Mouse (Mus musculus) frontal cortex, postnatal 10 days (tissue): Measurements from ENCODE around the gene Sdf2.
A peak's percentile ranks its signal among the peaks of the same experiment; 100 is the strongest.

ENCODE experiments used
- DNase-seq, 2 experiments: peaks; one replicate each; pipeline ENCODE4 v3.0.0; 2022; ENCODE audit warnings: low spot score in 2 of 2, mixed read lengths in 1 of 2

Gene Sdf2

DNA sequence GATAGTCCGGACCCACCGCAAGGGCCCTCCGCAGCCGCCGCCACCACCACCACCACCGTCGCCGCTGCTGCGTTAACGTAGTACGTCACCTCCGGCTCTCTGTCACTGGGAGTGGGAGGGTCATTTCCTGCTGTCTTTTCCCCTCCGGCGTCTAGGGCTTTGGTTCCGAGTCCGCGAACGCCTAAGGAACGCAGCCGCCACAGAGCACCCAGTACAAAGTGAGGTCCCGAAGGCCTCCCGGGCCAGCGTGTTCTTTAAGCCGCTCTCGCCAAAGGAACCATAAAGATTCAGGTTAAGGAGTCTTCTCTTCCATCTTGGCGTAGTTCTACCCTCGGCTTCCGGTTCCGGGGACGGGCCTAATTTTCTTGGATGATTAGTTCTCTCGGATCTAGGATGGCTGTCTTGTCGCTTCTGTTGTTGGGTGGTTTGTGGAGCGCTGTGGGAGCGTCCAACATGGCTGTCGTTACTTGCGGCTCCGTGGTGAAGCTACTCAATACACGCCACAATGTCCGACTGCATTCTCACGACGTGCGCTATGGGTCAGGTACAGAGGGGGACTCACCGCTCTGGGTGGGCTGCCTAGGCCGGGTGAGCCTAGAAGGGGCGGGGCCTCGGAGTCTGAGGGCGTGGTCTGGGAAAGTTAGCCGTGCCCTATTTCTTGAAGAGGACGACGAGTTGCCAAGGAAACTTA, at the start of gene Sdf2, which contains the start of gene Supt6:
Gene Sdf2 (plus strand): TSS at position 120 of the 691 bp plus-strand sequence.
Gene Supt6 (minus strand): TSS at position 361 of the 691 bp plus-strand sequence.
- DNase-seq: peak; percentile 70 to 83

GRCm38 (mm10) chr11:78202372-78202771, 43.2 kb upstream of the Sdf2 start:
- no peak for DNase-seq

DNA sequence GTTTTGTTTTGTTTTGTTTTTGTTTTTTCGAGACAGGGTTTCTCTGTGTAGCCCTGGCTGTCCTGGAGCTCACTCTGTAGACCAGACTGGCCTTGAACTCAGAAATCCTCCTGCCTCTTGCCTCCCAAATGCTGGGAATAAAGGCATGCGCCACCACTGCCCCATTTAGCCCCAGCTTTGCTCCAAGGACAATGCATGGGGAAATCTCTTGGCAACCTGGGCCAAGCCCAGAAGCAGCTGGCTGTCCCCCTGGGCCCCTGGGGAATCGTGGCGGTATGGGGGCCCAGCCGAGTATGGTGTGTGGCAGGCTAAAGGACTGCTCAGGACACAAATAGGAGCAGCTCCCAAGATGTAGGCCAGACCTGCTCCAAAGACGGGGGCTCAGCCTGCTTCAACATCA, 41.3 kb upstream of the Sdf2 start:
- DNase-seq: no peak

DNA sequence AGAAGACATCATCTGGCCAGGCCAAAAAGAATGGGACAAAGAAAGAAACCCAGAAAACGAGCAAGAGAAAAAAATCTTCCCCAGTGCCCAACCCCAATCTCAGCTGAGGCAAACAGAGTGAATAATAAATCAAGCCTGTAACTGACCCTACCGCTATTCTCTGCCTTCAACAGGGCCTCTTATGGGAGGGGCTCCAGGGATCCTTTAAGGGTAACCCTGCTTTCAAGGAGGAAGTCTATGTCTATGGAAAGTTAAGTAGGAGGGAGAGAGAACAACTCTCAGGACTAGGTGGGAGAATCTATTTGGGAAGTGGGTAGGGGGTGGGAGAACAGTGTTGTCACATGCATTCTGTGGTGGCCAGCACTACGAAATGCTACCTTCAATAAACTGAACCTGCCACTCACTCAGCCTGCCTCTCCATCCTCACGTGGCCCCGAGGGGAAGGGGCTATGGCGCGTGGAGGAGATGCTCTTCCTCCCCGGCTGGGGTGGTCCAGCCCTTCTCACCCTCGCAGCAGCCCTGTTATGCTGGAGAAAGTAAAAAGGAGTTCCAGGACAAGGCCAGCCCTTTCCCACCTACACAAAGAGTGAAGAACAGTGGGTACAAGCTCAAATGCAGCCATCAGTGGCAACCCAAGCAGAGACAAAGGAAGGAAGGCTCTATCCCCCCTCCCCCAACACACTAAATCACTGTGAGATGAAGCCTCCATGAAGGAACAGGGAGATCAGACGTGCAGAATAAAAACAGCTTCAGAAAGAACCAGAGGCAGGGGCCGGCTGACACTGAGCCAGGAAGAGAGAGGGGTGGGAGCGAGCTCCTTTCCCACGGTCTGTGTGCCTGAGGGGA, 40.0 kb upstream of the Sdf2 start:
- DNase-seq: no peak

DNA sequence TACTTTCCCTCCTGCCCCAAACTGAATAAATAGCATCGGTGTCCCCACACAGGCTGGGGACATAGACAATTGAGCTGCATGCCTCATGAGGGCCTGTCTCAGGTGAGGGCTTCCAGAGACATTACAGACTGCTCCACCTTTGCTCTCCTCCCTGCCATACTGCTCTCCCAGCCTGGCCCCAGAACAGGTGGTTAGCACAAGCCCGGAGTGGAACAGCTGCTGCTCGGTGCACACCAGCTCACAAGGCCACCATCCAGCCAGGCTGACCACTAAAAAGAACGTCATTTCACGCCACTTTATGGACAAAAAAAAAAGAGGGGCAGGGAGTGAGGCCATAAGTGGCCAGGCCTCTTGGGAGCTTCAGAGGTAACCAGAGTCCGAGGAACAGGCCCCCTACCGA, 38.4 kb upstream of the Sdf2 start:
- DNase-seq: no peak

- DNase-seq: no peak
These were observed 35.7 kb upstream of the Sdf2 start for GRCm38 (mm10) chr11:78209886-78210285.

GRCm38 (mm10) chr11:78210615-78211014, 34.9 kb upstream of the Sdf2 start:
- no peak for DNase-seq

DNA sequence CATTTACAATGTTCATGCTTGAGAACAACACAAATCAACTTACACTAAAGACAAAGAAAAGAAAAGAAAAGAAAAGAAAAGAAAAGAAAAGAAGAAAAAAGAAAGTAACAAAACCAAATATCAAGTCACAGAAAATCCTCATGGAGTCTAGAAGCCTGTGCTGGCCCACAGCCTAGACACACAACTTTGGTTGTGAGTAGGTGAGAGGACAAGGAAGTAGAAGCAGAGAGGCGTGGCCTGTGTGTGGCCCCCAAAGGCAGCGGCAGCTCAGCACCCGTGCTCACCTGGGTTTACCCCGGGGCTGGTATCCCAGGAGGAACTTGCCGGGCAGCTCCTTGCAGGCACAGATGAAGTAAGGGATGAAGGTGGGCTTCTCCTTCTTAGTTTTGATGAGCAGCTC, 34.0 kb upstream of the Sdf2 start:
- DNase-seq: no peak

- no peak for DNase-seq
These were observed 32.3 kb upstream of the Sdf2 start for GRCm38 (mm10) chr11:78213086-78213817.

DNA sequence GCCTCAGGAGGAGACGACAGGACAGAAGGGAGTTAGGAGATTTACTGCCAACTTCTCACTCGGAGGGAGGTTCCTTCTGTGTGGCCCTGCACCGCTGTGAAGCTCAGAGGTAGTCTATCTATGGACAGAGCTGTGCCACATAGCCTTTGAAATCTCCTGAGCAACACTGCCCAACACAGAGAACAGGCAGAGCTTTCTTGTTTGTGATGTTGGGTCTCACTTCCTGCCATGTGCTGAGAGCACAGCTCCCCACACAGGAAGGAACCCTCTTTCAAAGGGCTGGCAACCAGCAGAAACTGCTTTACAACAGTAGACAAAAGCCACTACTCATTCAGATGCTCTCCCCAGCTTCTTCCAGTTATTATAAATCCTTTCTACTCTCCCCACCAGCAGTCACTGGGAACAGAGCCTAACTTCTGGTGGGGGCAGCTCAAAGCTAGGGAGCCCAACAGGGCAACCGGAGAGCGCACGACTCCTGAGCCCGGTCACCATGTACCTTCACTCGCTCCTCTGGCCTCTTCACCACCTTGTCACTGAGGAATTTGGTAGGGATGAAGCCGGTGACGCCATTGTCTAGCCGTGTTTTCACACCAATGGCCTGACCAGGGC, 29.7 kb upstream of the Sdf2 start:
- DNase-seq: peak in 1 of 2 experiments; percentile 24

- DNase-seq: no peak
These were observed 22.0 kb upstream of the Sdf2 start for GRCm38 (mm10) chr11:78223586-78223985.

DNA sequence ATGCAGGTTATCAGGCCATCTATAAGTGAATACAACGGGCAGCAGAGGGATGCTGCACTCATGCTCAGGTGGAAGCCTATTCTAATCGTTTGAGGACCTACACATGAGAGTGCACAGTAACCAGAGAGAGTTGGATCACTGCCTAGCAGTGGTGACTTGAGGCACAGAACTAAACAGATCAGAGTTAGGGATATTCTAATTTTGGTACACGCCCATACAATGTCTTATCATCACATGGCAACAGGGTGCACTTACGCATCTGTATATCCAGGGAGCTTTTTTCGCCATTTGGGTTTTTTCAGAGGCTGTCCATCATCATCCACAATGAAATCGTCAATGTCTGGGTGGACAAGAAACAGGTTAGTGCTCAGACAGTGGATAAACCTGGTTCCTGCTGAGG, 14.0 kb upstream of the Sdf2 start:
- DNase-seq: no peak

DNA sequence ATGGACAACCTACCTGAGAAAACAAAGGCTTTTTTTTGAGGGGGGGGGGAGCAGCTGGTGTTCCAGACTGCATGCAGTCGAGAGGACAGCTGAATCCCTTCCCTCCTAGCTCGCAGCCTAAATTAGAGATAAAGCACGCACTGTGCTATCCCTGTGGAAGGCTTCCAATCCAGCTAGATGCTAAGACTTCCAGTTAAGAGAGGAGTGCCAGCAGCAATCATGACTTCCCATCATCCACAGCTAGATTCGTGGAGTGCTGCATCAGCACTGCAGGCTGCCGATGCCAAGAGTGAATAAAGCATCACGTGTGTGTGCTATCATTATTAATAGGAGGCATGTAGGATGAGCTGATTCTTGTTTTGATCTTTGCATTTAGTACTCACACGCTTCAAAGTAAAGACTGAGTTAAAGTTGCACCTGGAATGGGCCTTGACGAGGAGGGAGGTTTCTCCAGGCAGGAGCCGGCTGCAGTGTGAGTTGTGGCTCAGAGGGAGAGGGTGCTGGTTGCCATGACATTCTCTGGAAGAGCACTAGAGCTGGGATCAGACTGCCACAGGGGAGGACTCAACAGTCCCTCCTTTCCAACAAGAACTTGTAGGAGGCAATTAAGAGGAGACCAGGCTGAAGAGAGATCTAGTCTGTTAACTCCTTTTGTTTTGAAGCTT, 5.2 kb upstream of the Sdf2 start:
- DNase-seq: peak; percentile 16 to 22

DNA sequence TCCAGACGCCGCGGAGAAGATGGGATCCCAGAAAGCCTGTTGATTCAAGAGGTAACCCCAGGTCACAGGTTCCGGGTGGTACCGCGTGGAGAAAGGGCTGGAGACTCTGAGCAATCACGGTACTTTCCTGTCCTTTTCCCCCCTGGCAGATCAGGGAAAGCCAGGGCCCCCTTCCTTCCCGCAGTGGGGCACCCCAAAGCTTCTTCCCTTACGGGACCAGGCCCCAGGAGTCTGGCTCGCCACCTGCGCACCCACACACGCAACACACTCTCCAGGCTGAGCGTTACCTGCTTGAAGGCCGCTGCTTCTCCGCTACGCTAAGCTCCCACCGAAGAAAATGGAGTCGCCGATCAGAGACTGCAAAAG, 302 bp upstream of the Sdf2 start:
- no peak for DNase-seq

DNA sequence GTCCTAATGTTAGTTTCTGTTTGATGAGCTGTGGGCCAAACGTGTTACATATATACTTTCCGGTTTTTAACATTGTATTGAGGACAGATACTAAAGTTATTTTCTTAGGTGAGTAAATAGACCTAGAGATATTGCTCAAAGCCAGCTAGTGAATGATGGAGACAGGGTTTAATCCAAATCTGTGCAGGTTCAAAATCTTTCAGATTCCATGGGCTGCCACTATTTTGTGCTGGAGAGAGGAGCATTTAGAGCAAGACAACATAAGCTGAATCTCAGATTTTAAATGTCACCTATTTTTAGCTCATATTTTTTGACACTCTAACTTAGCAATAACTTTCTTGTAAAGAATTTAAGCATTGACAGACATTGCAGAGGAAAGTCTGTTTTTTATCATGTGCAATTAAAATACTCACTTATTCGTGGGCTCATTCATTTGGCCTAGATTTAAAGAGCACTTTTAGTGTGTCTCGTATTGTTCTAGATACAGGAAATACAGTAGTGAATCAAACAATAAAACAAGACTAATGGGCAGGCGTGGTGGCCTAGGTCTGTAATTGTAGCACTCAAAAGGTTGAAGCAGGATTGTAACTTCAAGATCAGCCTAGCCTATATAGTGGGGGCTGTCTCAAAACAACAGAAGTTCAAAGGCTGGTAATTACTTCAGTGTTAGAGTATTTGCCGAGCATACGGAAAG, 919 bp downstream of the Sdf2 start:
- no peak for DNase-seq

- no peak for DNase-seq
These were observed 1.4 kb downstream of the Sdf2 start for GRCm38 (mm10) chr11:78247012-78247348.

DNA sequence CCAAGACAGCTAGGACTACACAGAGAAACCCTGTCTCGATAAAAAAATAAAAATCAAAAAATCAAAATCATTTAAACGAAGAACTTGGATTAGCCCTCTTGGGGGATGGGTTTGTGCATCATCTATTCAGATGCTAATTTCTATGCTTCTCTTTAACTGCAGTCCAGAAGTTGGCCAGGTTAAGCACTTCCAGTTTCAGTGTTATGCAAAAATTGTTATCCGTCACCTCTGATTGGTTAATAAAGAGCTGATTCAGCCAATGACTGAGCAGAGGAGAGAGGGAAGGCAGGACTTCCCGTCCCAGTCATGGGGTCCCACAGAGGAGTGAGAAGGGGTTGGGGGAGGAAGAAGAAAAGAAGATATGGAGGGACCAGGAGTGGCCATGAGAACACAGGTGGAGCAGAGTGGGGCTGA, 2.2 kb downstream of the Sdf2 start:
- DNase-seq: no peak

DNA sequence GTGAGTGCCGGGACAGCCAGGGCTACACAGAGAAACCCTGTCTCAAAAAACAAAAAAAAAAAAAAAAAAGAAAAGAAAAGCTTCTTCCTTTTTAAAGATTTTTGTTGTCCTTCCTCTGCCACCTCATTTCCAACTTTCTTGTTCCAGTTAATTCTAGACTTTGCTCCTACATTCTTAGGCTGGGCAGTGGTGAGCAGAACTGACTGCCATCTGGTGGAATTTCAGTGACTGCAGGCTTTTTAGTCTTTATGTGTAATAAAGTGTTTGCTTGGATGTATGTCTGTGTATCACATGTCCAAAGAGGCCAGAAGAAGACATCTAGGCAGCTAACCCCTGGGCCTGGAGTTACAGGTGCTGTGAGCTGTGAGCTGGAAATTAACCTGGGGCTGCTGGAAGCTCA, 11.1 kb downstream of the Sdf2 start:
- no peak for DNase-seq

DNA sequence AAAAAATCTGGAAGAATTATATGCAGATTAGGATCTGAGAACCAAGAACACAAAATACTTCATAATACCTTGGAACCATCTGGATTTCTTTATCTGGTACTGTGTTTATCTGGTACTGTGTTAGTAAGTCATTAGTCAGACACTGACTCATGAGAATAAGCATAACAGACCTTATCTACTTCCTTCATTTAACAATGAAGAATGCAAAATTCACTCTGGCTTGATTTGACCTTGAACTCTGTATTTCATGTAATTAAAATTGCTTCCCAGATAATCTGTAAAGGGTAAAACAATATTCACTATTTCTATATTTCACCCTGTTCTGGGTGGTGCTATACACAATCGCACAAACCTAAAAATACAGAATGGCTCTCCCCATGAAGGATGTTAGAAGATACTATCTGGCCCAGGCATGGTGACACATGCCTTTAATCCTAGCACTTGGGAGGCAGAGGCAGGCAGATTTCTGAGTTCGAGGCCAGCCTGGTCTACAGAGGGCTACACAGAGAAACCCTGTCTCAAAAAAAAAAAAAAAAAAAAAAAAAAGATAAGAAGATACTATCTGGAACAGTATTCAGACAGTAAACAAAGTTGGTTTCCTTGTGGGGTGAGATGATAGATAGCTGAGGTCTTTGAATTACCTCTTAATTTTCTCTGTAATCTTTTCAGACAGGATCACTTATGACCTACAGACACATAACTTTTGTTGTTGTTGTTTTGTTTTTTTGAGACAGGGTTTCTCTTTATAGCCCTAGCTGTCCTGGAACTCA, 15.1 kb downstream of the Sdf2 start:
- no peak for DNase-seq
